Mouse (Mus musculus): Measurements from ENCODE around the gene Olfr374. TPM values are rescaled to one million over a fixed set of nuclear protein-coding genes. Genes with fewer than 3 reads are reported as not detected.

Olfr374 gene
- polyA plus RNA-seq, 1 experiment from 2014 or later = not detected

DNA sequence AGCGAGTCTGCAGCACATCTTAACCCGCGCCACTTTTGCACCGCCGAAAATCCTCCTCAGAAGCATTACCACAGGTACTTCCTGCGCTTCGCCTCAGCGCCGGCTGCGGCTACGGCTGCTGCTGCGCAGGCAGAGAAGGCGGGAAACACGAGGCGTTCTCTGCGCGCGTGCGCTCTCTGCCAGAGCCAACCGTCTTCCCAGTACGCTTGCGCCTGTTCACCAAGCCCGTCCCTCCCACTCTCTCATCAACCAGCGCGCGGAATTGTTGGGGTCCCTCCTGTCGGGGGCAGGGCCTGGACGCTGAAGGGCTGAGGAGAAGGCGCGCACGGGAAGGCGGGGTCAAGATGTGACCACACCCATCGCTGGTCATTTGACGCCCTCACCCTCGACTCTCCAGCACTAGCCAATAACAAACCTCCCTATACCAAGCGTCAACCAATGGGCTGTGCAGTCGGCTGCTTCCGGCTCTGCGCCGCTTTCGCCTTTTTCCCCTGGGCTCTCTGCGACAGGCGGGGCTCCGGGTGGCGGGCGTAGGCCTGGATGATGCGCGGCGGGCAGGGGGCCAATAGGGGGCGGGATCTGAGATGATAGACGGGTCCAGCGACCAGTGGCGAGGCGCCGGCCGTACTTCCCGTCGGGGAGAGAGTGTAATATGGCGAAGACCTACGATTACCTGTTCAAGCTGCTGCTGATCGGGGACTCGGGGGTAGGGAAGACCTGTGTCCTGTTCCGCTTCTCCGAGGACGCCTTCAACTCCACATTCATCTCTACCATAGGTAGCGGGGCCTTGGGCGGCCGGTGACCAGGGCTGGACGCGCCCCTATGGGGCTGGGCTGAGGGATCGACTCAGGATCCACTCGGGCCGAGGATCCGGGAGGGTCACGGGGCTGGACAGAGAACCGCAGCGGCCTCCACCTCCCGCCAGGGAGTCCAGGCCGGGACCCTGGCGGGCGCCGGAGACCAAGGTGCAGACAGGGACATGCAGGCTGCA, 54.2 kb downstream of the Olfr374 start, which contains the start of gene Rab8a:
Gene Rab8a (plus strand): TSS at position 494 of the 991 bp plus-strand sequence.
- DNase-seq (ENCODE audit: low spot score) = peak; percentile 100
- H3K36me3 ChIP-seq = peaks cover 29% of the 10 kb centered on the region
- H3K4me1 ChIP-seq = peaks cover 22% of the 10 kb centered on the region
- H3K4me3 ChIP-seq = peak within 1 kb of the TSS; percentile 88
- H3K27ac ChIP-seq (replicated peaks) = peak within 1 kb of the TSS; percentile 90
- no peaks in the 10 kb centered on the region for H3K9me3 ChIP-seq (replicated peaks)
- H3K27me3 ChIP-seq (ENCODE audit: low read depth, poor library complexity, severe bottlenecking) = no peaks in the 10 kb centered on the region
- under 1% methylated on average over 81 of the region's 82 CpGs for WGBS

DNA sequence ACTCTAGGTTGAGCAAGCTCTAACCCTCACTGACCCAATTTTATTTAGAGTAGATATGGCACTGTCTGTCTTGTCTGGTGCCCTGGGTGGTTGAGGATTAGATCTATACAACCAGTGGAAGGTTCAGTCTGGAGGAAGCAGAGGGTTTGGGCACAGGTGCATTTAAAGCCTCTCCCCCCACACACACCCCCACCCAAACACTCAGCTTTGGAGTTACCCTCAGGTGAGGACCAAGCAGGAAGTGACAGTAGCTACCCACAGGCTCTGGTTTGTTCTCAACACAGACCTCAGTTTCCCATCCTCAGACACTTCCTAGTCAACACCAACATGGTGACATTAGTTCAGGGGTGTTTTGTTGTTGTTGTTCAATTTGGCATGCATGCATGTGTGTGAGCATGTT, 56.0 kb downstream of the Olfr374 start:
- DNase-seq (ENCODE audit: low spot score) = no peak
- peaks cover 45% of the 10 kb centered on the region for H3K36me3 ChIP-seq
- peaks cover 22% of the 10 kb centered on the region for H3K4me1 ChIP-seq
- peak overlapping the region; percentile 88; the same call in 1 of the 2 replicates for H3K4me3 ChIP-seq
- no peaks in the 10 kb centered on the region for H3K9me3 ChIP-seq (replicated peaks)
- no peaks in the 10 kb centered on the region for H3K27me3 ChIP-seq (ENCODE audit: low read depth, poor library complexity, severe bottlenecking)
- H3K27ac ChIP-seq (replicated peaks) = no peak overlapping the region

Other genes with a start within 250 kb of the Olfr374 start
- gene Zfp709, start 225.0 kb upstream of the Olfr374 start, polyA plus RNA-seq (2016; fragmentation: Nextera tagmentation; extraction: Ambion mirVana) = 5.3 and 5.4 TPM in 2 replicates
- gene Zfp882, start 198.4 kb upstream of the Olfr374 start, polyA plus RNA-seq (2016; fragmentation: Nextera tagmentation; extraction: Ambion mirVana) = 8.2 and 10.7 TPM in 2 replicates
- gene Zfp617, start 198.4 kb upstream of the Olfr374 start, polyA plus RNA-seq (2016; fragmentation: Nextera tagmentation; extraction: Ambion mirVana) = 35.4 and 37.5 TPM in 2 replicates
- 24.4 and 26.6 TPM in 2 replicates for gene Zfp961, start 156.0 kb upstream of the Olfr374 start, polyA plus RNA-seq (2016; fragmentation: Nextera tagmentation; extraction: Ambion mirVana)
- gene Cyp4f18, start 97.4 kb upstream of the Olfr374 start, polyA plus RNA-seq (2016; fragmentation: Nextera tagmentation; extraction: Ambion mirVana) = 0.32 and 0.36 TPM in 2 replicates
- not detected in 2 replicates for gene Olfr372, start 65.8 kb upstream of the Olfr374 start, polyA plus RNA-seq (2016; fragmentation: Nextera tagmentation; extraction: Ambion mirVana)
- 0.02 TPM in 1 of 2 replicates, not detected in the other for gene Olfr373, start 23.9 kb upstream of the Olfr374 start, polyA plus RNA-seq (2016; fragmentation: Nextera tagmentation; extraction: Ambion mirVana)
- gene Tpm4, start 27.9 kb downstream of the Olfr374 start, polyA plus RNA-seq (2016; fragmentation: Nextera tagmentation; extraction: Ambion mirVana) = 560 and 595 TPM in 2 replicates
- gene Rab8a, start 54.2 kb downstream of the Olfr374 start, polyA plus RNA-seq (2016; fragmentation: Nextera tagmentation; extraction: Ambion mirVana) = 133 and 145 TPM in 2 replicates
- 0.07 TPM in 1 of 2 replicates, not detected in the other for gene Hsh2d, start 82.6 kb downstream of the Olfr374 start, polyA plus RNA-seq (2016; fragmentation: Nextera tagmentation; extraction: Ambion mirVana)
- gene Cib3, start 105.8 kb downstream of the Olfr374 start, polyA plus RNA-seq (2016; fragmentation: Nextera tagmentation; extraction: Ambion mirVana) = not detected in 2 replicates
- gene Gm11034, start 106.6 kb downstream of the Olfr374 start, polyA plus RNA-seq (2016; fragmentation: Nextera tagmentation; extraction: Ambion mirVana) = not detected in 2 replicates
- 75.2 and 83.1 TPM in 2 replicates for gene Fam32a, start 112.7 kb downstream of the Olfr374 start, polyA plus RNA-seq (2016; fragmentation: Nextera tagmentation; extraction: Ambion mirVana)
- gene Ap1m1, start 133.0 kb downstream of the Olfr374 start, polyA plus RNA-seq (2016; fragmentation: Nextera tagmentation; extraction: Ambion mirVana) = 201 and 235 TPM in 2 replicates
- 38.0 and 38.7 TPM in 2 replicates for gene Gm10282, start 198.2 kb downstream of the Olfr374 start, polyA plus RNA-seq (2016; fragmentation: Nextera tagmentation; extraction: Ambion mirVana)
- 4.0 and 4.1 TPM in 2 replicates for gene Klf2, start 212.0 kb downstream of the Olfr374 start, polyA plus RNA-seq (2016; fragmentation: Nextera tagmentation; extraction: Ambion mirVana)

Measured in midbrain, embryonic 10.5 days (tissue).